Mouse (Mus musculus): Measurements from ENCODE around the gene Smyd5. TPM values are rescaled to one million over a fixed set of nuclear protein-coding genes. Genes with fewer than 3 reads are reported as not detected.

Gene Smyd5
- 6.8 and 9.5 TPM in 2 replicates for polyA plus RNA-seq (2012; rRNA removed)

DNA sequence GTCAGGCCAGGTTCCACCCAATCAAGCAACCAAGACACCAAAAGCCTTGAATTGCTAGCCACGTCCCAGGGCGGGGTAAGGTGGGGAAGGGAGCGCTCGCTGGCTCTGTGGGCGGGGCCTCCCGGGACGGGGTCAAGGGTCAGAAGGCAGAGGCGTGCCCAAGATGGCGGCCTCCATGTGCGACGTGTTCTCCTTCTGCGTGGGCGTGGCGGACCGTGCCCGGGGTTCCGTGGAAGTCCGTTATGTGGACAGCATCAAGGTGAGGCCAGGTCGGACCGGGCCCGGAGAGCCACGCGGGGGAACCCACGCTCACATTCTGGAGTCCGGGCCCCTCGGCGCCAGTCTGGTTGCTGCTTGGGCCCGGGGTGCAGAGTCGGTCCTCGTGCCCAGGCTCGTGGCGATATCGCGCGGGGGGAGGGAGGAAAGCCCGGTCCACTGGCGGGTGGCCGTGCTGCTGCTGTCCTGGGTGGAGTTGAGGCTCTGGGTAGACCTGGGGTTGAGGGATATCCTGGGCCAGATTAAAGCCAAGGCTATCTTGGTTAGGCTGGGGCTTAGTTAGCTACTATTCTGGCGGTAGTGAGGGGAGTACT is at the start of gene Smyd5:
Gene Smyd5, plus strand, starts transcription at position 148 of the 590 bp plus-strand sequence.
- under 1% methylated on average over 39 of the region's 39 CpGs for WGBS
- Histone ChIP-seq H3K36me3 (ENCODE audit: control insufficient read depth, insufficient read depth, low read length) (no peaks in the 10 kb centered on the region), H3K4me3 (ENCODE audit: low read depth, low read length) (peak within 1 kb of the TSS; percentile 97), H3K27ac (ENCODE audit: insufficient read depth, low read depth, low read length) (no peak within 1 kb of the TSS), H3K4me1 (ENCODE audit: control insufficient read depth, insufficient read depth, insufficient read length, low read length) (peaks cover 8% of the 10 kb centered on the region), H3K27me3 (ENCODE audit: control insufficient read depth, insufficient read depth, low read length) (no peaks in the 10 kb centered on the region)
- no peak for TF ChIP-seq POLR2A (IDR thresholded peaks at IDR 0.05; ENCODE audit: low read depth, low read length)
- no peak for TF ChIP-seq CTCF (IDR thresholded peaks at IDR 0.05; ENCODE audit: extremely low read depth, insufficient read length, insufficient replicate concordance, low read depth, low read length)

DNA sequence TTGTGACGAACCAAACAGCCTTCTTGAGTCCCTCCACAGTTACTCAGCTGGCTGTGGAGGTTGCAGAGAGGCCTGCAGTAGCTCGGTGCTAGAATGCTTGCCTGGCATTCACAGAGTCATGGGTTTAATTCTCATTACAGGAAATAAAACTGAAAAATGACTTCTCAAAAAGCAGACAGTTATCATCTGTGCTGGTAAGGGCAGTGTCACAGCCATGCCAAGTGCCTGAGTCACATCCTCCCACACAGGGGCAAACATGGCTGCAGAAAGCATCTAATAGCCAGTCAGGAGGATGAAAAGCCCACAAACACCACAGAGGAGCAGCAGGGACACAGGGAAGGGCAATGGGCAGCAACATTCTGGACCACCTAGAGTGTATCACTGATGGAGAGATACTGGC is 49.0 kb upstream of the Smyd5 start:
- Histone ChIP-seq H3K4me3 (ENCODE audit: low read depth, low read length) (no peak overlapping the region), H3K27me3 (ENCODE audit: control insufficient read depth, insufficient read depth, low read length) (peaks cover 2% of the 10 kb centered on the region; the same call in 1 of the 2 replicates), H3K36me3 (ENCODE audit: control insufficient read depth, insufficient read depth, low read length) (no peaks in the 10 kb centered on the region), H3K27ac (ENCODE audit: insufficient read depth, low read depth, low read length) (no peak overlapping the region), H3K4me1 (ENCODE audit: control insufficient read depth, insufficient read depth, insufficient read length, low read length) (no peaks in the 10 kb centered on the region)
- no peak for TF ChIP-seq CTCF (IDR thresholded peaks at IDR 0.05; ENCODE audit: extremely low read depth, insufficient read length, insufficient replicate concordance, low read depth, low read length)
- TF ChIP-seq POLR2A (IDR thresholded peaks at IDR 0.05; ENCODE audit: low read depth, low read length) = no peak
- WGBS = 81% methylated on average over 2 of the region's 2 CpGs

DNA sequence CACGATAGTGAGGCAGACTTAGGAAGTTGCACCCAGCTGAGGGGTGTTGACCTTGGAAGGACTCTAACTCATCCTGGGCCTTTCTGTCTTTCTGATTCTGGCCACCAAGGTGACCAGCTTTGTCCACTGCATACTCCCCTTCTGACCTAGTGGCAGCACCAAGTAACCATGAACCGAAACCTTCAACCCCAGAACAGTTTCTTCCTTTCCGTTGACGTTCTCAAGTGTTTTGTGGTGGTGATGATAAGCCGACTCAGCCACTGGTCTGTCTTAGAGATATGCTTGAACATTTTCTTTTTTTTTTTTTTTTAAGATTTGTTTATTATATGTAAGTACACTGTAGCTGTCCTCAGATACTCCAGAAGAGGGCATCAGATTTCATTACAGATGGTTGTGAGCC is 43.2 kb upstream of the Smyd5 start:
- Histone ChIP-seq H3K4me3 (ENCODE audit: low read depth, low read length) (no peak overlapping the region), H3K27ac (ENCODE audit: insufficient read depth, low read depth, low read length) (no peak overlapping the region), H3K36me3 (ENCODE audit: control insufficient read depth, insufficient read depth, low read length) (no peaks in the 10 kb centered on the region), H3K27me3 (ENCODE audit: control insufficient read depth, insufficient read depth, low read length) (no peaks in the 10 kb centered on the region), H3K4me1 (ENCODE audit: control insufficient read depth, insufficient read depth, insufficient read length, low read length) (no peaks in the 10 kb centered on the region)
- TF ChIP-seq CTCF (IDR thresholded peaks at IDR 0.05; ENCODE audit: extremely low read depth, insufficient read length, insufficient replicate concordance, low read depth, low read length) = no peak
- no peak for TF ChIP-seq POLR2A (IDR thresholded peaks at IDR 0.05; ENCODE audit: low read depth, low read length)
- WGBS = 56% methylated on average over 5 of the region's 5 CpGs

DNA sequence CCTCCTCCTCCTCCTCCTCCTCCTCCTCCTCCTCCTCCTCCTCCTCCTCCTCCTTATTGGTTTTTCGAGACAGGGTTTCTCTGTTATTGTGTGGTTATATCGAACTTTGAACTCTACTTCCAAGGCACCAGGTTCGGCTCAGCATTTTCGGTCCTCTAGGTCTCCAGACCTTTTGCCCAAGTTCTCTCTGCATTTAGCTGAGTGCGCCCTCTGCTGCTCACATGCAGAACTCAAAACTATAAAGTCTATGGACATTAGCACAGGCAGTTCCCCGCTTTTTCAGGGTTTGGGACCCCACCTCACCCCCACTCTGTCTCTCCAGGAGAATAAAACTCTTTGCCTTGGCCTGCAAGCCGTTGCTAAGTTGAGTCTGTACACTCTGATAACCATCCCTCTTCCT is 40.0 kb upstream of the Smyd5 start:
- H3K27me3 ChIP-seq (ENCODE audit: control insufficient read depth, insufficient read depth, low read length) = no peaks in the 10 kb centered on the region
- H3K27ac ChIP-seq (ENCODE audit: insufficient read depth, low read depth, low read length) = no peak overlapping the region
- WGBS = 5% methylated on average over 5 of the region's 7 CpGs
- no peak overlapping the region for H3K4me3 ChIP-seq (ENCODE audit: low read depth, low read length)
- H3K36me3 ChIP-seq (ENCODE audit: control insufficient read depth, insufficient read depth, low read length) = no peaks in the 10 kb centered on the region
- no peak for TF ChIP-seq POLR2A (IDR thresholded peaks at IDR 0.05; ENCODE audit: low read depth, low read length)
- TF ChIP-seq CTCF (IDR thresholded peaks at IDR 0.05; ENCODE audit: extremely low read depth, insufficient read length, insufficient replicate concordance, low read depth, low read length) = peak; percentile 73; the same call in 1 of the 2 replicates
- H3K4me1 ChIP-seq (ENCODE audit: control insufficient read depth, insufficient read depth, insufficient read length, low read length) = no peaks in the 10 kb centered on the region

DNA sequence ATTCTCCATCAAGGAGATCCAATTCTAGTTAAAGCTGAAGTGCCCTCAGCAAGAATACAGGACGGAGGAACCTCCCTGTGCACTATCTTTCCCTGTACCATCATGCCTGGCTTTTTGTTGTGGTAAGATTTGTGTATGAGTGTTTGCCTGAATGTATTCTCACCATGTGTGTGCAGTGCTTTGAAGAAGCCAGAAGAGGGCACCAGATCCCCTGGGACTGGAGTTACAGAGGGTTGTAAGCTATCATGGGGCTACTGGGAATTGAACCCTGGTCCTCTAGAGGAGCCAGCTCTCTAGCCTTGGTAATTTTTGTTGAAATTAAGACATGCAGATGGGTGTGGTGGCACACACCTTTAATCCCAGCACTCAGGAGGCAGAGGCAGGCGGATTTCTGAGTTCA is 36.4 kb upstream of the Smyd5 start:
- no peaks in the 10 kb centered on the region for H3K4me1 ChIP-seq (ENCODE audit: control insufficient read depth, insufficient read depth, insufficient read length, low read length)
- no peak overlapping the region for H3K27ac ChIP-seq (ENCODE audit: insufficient read depth, low read depth, low read length)
- 84% methylated on average over 2 of the region's 2 CpGs for WGBS
- TF ChIP-seq CTCF (IDR thresholded peaks at IDR 0.05; ENCODE audit: extremely low read depth, insufficient read length, insufficient replicate concordance, low read depth, low read length) = no peak
- no peak overlapping the region for H3K4me3 ChIP-seq (ENCODE audit: low read depth, low read length)
- H3K36me3 ChIP-seq (ENCODE audit: control insufficient read depth, insufficient read depth, low read length) = no peaks in the 10 kb centered on the region
- no peaks in the 10 kb centered on the region for H3K27me3 ChIP-seq (ENCODE audit: control insufficient read depth, insufficient read depth, low read length)

DNA sequence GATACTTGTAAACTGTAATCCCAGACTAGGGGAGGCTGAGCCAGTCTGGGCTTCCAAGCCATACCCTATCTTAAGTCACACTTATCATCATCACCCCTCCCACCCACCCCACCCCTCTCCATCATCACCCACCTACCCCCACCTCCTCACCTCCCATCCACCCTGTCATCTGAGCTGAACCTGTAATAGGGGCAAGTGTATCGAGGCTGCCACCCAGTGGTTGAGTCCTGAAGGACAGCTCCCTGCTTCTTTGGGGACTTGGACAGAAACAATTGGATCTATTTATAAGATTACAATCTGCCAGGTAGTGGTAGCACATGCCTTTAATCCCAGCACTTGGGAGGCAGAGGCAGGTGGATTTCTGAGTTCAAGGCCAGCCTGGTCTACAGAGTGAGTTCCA is 34.6 kb upstream of the Smyd5 start:
- Histone ChIP-seq H3K4me3 (ENCODE audit: low read depth, low read length) (no peak overlapping the region), H3K4me1 (ENCODE audit: control insufficient read depth, insufficient read depth, insufficient read length, low read length) (no peaks in the 10 kb centered on the region), H3K36me3 (ENCODE audit: control insufficient read depth, insufficient read depth, low read length) (no peaks in the 10 kb centered on the region), H3K27me3 (ENCODE audit: control insufficient read depth, insufficient read depth, low read length) (no peaks in the 10 kb centered on the region), H3K27ac (ENCODE audit: insufficient read depth, low read depth, low read length) (no peak overlapping the region)
- 14% methylated on average over 1 of the region's 1 CpGs for WGBS
- peak; percentile 64; the same call in 1 of the 2 replicates for TF ChIP-seq CTCF (IDR thresholded peaks at IDR 0.05; ENCODE audit: extremely low read depth, insufficient read length, insufficient replicate concordance, low read depth, low read length)
- TF ChIP-seq POLR2A (IDR thresholded peaks at IDR 0.05; ENCODE audit: low read depth, low read length) = no peak

DNA sequence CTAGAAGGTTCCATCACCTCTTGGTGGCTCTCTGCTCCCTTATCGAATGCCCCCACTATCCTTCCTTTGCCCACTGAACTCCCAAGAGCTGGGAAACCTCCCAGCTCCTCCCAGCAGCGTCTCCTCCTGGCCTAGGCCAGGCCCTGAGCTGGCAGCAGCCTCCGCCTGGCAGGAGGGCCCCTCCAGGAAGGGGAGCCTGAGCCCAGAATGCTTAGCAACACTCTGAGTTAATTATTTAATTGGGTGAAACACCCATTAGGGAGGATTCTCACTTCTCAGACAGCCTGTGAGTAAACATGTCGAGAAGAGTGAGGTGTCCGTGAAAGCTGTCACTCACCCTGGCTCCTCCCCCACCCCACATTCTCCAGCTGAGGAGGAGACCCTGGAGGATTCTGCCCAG is 32.1 kb upstream of the Smyd5 start:
- Histone ChIP-seq H3K27me3 (ENCODE audit: control insufficient read depth, insufficient read depth, low read length) (no peaks in the 10 kb centered on the region), H3K27ac (ENCODE audit: insufficient read depth, low read depth, low read length) (no peak overlapping the region), H3K4me3 (ENCODE audit: low read depth, low read length) (no peak overlapping the region), H3K4me1 (ENCODE audit: control insufficient read depth, insufficient read depth, insufficient read length, low read length) (no peaks in the 10 kb centered on the region), H3K36me3 (ENCODE audit: control insufficient read depth, insufficient read depth, low read length) (no peaks in the 10 kb centered on the region)
- no peak for TF ChIP-seq CTCF (IDR thresholded peaks at IDR 0.05; ENCODE audit: extremely low read depth, insufficient read length, insufficient replicate concordance, low read depth, low read length)
- no peak for TF ChIP-seq POLR2A (IDR thresholded peaks at IDR 0.05; ENCODE audit: low read depth, low read length)
- WGBS = 34% methylated on average over 5 of the region's 5 CpGs

Measured in small intestine, adult 2 months (tissue).